Mouse (Mus musculus) layer of hippocampus, adult 11-12 months (tissue): ENCODE measurements at regions not wholly inside any gene's neighbourhood (a gene's known extent, or its start where the extent isn't known, plus 50 kb on each side); places are given as distances from the start of the nearest gene placed in this dataset.
"Not testable (repeated sequence)": the region's sequence is repeated elsewhere in the genome, so short reads cannot be mapped to it uniquely, and the experiment has no call there.

Experiments
- DNase-seq: peaks from one replicate; pipeline ENCODE4 v3.0.0; 2022; ENCODE audit warnings: low spot score

GRCm38 (mm10) chr13:4858341-4858740 is 249.4 kb upstream of the Akr1e1 start:
- no peak for DNase-seq

GRCm38 (mm10) chr13:4839481-4839880 is 230.5 kb upstream of the Akr1e1 start:
- DNase-seq, result not testable (repeated sequence)

DNA sequence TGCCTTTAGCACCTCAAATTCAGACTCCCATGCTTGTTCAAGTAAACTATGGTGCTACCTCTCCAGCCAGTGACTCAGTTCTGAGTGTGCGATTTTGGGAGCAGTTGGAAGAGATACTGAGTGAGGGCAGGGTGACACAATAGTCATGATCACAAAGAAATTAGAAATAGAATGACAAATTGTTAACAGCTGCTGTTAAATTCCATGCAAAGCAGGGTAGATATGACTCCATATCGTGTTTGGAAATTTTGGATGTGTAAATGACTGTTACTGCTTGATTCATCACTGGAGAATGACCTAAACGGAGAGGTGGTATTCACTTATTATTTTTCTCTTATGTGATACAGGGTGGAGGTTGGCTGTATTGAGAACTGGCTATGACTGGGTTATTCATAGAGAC is 217.8 kb upstream of the Akr1e1 start:
- DNase-seq, result no peak

- DNase-seq, result not testable (repeated sequence)
Observed at GRCm38 (mm10) chr13:4825749-4826148, 216.8 kb upstream of the Akr1e1 start.

DNA sequence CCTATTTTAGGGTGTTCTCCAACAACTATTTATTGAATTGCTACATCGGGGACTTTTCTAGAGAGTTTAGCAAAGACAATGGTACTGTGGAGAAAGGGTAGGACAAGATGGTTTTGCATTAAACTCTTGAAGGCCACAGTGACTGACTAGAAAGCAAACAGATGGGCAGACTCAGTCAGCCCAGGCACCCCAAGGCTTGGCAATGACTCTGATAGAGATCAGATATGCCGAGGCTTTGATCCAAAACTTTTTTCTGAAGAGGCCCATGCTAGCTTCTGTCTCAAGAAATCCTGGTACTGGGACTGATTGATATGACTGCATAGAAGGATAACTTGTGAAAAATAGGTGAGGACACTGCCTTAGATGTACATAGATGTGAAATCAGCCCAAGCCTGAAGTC is 197.9 kb upstream of the Akr1e1 start:
- no peak for DNase-seq

GRCm38 (mm10) chr13:4800666-4801065 is 191.7 kb upstream of the Akr1e1 start:
- DNase-seq, result no peak

DNA sequence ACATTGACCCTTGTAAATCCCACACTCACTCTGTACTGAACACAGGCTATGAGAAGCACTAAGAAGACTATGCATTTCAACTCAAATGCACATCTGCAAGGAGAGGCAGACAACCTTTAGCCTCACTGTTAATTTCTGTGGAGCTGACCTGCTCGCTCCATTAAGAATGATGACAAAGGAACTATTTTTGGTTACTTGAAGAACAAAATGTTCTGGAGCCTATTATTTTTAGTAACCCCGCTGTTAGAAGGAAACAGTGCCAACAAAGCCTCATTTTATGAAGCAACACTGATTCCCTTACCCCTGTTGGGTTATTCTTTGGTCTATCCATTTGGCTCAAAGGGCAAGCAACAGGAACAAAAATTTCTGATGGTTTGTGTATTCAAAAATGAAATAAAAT is 182.2 kb upstream of the Akr1e1 start:
- no peak for DNase-seq

GRCm38 (mm10) chr13:4790414-4790813 is 181.4 kb upstream of the Akr1e1 start:
- DNase-seq, result no peak

- DNase-seq, result no peak
Observed at GRCm38 (mm10) chr13:4783290-4783689, 174.3 kb upstream of the Akr1e1 start.

GRCm38 (mm10) chr13:4778264-4778823 is 169.4 kb upstream of the Akr1e1 start:
- DNase-seq, result not testable (repeated sequence)

- peak; percentile 32 for DNase-seq
Observed at GRCm38 (mm10) chr13:4776855-4777254, 167.9 kb upstream of the Akr1e1 start.

- no peak for DNase-seq
Observed at GRCm38 (mm10) chr13:4772324-4772723, 163.3 kb upstream of the Akr1e1 start.

GRCm38 (mm10) chr13:4771120-4772075 is 162.4 kb upstream of the Akr1e1 start:
- peak; percentile 76 for DNase-seq

GRCm38 (mm10) chr13:4759965-4760364 is 151.0 kb upstream of the Akr1e1 start:
- DNase-seq, result no peak

GRCm38 (mm10) chr13:4756529-4756928 is 147.6 kb upstream of the Akr1e1 start:
- DNase-seq, result no peak

DNA sequence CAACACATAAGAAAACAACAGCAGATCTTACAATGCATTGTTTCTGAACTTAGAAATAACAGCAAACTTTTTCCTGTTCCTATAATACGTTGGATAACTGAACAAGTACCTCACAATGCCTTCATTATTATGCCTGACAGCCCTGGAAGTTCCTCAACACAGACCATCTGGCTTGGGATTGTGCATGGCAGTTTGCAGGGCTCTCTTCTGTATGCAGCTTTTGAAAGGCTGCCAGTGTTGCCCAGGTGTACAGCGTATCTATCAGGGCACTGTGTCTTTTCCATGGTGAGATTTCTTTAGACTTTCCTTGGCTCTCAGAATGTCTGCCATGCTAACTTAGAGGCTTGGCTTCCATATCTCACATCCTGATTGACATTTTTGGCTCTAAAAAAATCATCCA is 134.0 kb upstream of the Akr1e1 start:
- no peak for DNase-seq

- DNase-seq, result not testable (repeated sequence)
Observed at GRCm38 (mm10) chr13:4716299-4716698, 107.3 kb upstream of the Akr1e1 start.

DNA sequence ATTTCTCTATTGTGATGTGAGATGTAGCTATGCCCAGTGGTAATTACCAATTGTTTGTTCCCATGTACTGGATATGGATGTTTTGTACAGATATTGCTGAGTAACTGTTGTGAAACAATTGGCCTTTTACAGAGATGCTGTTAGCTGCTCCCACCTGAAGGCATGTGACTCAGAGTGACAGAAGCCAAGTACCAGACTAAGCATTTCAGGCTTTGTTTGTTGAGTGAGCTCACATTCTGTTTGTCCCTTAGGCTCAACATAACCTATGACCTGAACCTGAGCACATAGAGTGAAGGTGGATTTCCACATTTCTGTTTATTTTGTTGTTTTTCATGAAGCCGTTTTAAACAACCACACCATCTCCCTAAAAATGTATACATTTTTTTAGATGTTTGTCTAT is 105.8 kb upstream of the Akr1e1 start:
- DNase-seq, result no peak

DNA sequence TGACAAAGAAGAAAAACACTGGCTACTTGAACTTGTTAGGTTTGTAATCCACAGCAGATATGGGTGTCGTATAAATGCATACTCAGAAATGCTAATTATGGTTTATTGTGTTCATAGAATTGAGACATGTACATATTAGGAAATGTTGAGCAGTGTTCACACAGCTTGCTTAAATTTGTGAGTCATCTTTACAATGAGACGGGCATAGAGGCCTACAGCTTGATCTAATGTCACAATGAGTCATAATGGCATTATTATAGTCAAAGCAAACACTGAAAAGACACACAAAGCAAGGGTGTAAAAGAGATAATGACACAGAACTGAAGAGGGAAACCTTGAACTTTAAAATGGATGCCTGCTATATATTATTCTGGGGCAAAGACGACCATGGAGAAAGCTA is 103.7 kb upstream of the Akr1e1 start:
- DNase-seq, result no peak

DNA sequence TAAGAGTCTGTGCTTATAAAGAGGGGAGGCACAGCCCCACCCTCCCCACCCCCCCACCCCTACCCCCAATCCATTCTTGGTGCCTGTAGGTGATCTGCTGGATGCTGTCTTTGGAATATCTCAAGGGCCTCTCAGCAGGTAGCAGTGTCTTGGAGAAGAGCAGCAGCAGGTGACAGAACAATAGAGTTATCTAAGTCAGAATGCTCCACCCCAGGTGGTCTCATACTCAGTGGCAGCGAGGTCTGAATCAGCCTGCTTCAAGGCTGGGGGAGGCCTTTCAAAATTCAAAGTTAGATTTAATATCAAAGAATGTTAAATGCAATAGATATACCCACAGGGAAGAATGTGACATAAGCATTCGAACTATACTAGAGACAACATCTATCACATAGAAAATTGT is 90.6 kb upstream of the Akr1e1 start:
- not testable (repeated sequence) for DNase-seq

GRCm38 (mm10) chr13:4666375-4667140 is 57.6 kb upstream of the Akr1e1 start:
- peak; percentile 43 for DNase-seq

DNA sequence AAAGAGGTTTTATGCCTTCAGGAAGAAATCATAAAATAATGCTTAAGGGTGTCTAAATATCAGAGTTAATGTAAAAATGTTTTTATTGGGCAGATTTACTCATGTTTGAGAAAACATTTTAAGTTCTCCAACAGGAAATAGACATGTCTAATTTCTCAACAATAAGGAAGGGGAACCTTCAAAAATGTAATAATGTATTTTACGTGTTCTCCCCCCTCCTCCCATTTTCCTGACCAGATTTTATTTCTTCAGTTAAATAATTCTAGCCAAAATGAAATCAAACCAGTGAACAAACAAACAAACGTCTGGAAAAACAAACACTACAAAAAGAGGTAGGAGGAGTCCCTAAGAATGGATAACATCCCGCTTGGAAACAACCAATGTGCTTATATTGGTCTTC is 54.4 kb upstream of the Akr1e1 start:
- DNase-seq, result no peak
